Mouse (Mus musculus) hindbrain, embryonic 11.5 days (tissue): ENCODE measurements around the gene Tacc2. TPM values are rescaled to one million over a fixed set of nuclear protein-coding genes. Genes with fewer than 3 reads are reported as not detected.

Experiments
- ATAC-seq: fragments of 200-750 bp; cut with Nextera tagmentation; 2 replicates; pipeline ENCODE4 v1.8.0; 2017; ENCODE audit warnings: mild to moderate bottlenecking, moderate TSS enrichment, moderate library complexity; ENCODE audit not compliant: low FRiP score
- DNase-seq: peaks from one replicate; pipeline ENCODE4 v3.0.0-alpha.2; 2015; ENCODE audit warnings: low spot score
- H3K27ac ChIP-seq: fragments of 300-500 bp; sonication (generic); 2 replicates; pipeline ENCODE4 v1.5.1; 2014; ENCODE audit warnings: mild to moderate bottlenecking, low read depth, low read length
- H3K27me3 ChIP-seq: fragments of 300-500 bp; sonication (generic); 2 replicates; pipeline ENCODE4 v1.6.1; 2014; ENCODE audit warnings: mild to moderate bottlenecking, low read length, moderate library complexity, mixed read lengths; ENCODE audit not compliant: control insufficient read depth, insufficient read depth
- H3K36me3 ChIP-seq: fragments of 300-500 bp; sonication (generic); 2 replicates; pipeline ENCODE4 v1.6.1; 2014; ENCODE audit warnings: mild to moderate bottlenecking, low read length, moderate library complexity, mixed read lengths; ENCODE audit not compliant: control insufficient read depth, insufficient read depth
- H3K4me1 ChIP-seq: fragments of 300-500 bp; sonication (generic); replicated peaks from 2 replicates; pipeline ENCODE4 v1.6.1; 2014; ENCODE audit warnings: low read length, mixed read lengths; ENCODE audit not compliant: control insufficient read depth, insufficient read depth
- H3K4me2 ChIP-seq: fragments of 300-500 bp; sonication (generic); replicated peaks from 2 replicates; pipeline ENCODE4 v1.6.1; 2014; ENCODE audit warnings: mild to moderate bottlenecking, low read depth, low read length
- H3K4me3 ChIP-seq: fragments of 300-500 bp; sonication (generic); 2 replicates; pipeline ENCODE4 v1.5.1; 2014; ENCODE audit warnings: low read depth, low read length
- H3K9ac ChIP-seq: fragments of 300-500 bp; sonication (generic); 2 replicates; pipeline ENCODE4 v1.6.1; 2014; ENCODE audit warnings: low read depth, low read length
- H3K9me3 ChIP-seq: fragments of 300-500 bp; sonication (generic); 2 replicates; pipeline ENCODE4 v1.6.1; 2016; ENCODE audit warnings: low read length; ENCODE audit not compliant: control insufficient read depth
- WGBS: fragments of 180-500 bp; shearing (Covaris S2); extraction: QIAGEN DNeasy Blood & Tissue Kit; methylation state at CpG from one replicate; pipeline ENCODE4 v1.1.7; 2014; 5-methylcytosine and 5-hydroxymethylcytosine counted together
- polyA plus RNA-seq: library from polyadenylated mRNA; unstranded; fragments of >200 nt; fragmentation: Nextera tagmentation; extraction: Ambion mirVana; gene quantifications from 2 replicates; pipeline ENCODE4 v1.2.1, GENCODE M21; 2014

The Tacc2 gene
- polyA plus RNA-seq, 1 experiment from 2014 or later = 46.8 TPM

GRCm38 (mm10) chr7:130713319-130713718 is 136.1 kb downstream of the Tacc2 start:
- DNase-seq = no peak
- Histone ChIP-seq H3K4me3 (no peak overlapping the region), H3K9ac (no peak overlapping the region), H3K36me3 (peaks cover 3% of the 10 kb centered on the region; the same call in 1 of the 2 replicates), H3K4me1 (peaks cover 2% of the 10 kb centered on the region; the same call in 1 of the 2 replicates), H3K27me3 (no peaks in the 10 kb centered on the region), H3K27ac (no peak overlapping the region), H3K4me2 (no peak overlapping the region), H3K9me3 (no peaks in the 10 kb centered on the region)
- 72% methylated on average over 6 of the region's 6 CpGs for WGBS
- no peak for ATAC-seq

GRCm38 (mm10) chr7:130715467-130715866 is 138.2 kb downstream of the Tacc2 start:
- Histone ChIP-seq H3K4me1 (0 out of 2 replicates have a peak, but pooled peaks cover 3% of the 10 kb centered on the region), H3K27me3 (no peaks in the 10 kb centered on the region), H3K9me3 (no peaks in the 10 kb centered on the region), H3K27ac (no peak overlapping the region), H3K36me3 (peaks cover 3% of the 10 kb centered on the region; the same call in 1 of the 2 replicates), H3K9ac (no peak overlapping the region), H3K4me2 (no peak overlapping the region), H3K4me3 (no peak overlapping the region)
- ATAC-seq = no peak
- WGBS = 93% methylated on average over 3 of the region's 3 CpGs
- no peak for DNase-seq

- Histone ChIP-seq H3K36me3 (peaks cover 3% of the 10 kb centered on the region; the same call in 1 of the 2 replicates), H3K27ac (no peak overlapping the region), H3K9me3 (no peaks in the 10 kb centered on the region), H3K27me3 (no peaks in the 10 kb centered on the region), H3K9ac (no peak overlapping the region), H3K4me1 (0 out of 2 replicates have a peak, but pooled peaks cover 3% of the 10 kb centered on the region), H3K4me2 (no peak overlapping the region), H3K4me3 (no peak overlapping the region)
- ATAC-seq = no peak
- DNase-seq = no peak
- 85% methylated on average over 4 of the region's 4 CpGs for WGBS
Measured at GRCm38 (mm10) chr7:130716341-130716740, 139.1 kb downstream of the Tacc2 start.

GRCm38 (mm10) chr7:130716989-130717388 is 139.8 kb downstream of the Tacc2 start:
- DNase-seq (no peak), ATAC-seq (no peak)
- 0 out of 2 replicates have a peak, but pooled peaks cover 3% of the 10 kb centered on the region for H3K4me1 ChIP-seq
- H3K27me3 ChIP-seq = no peaks in the 10 kb centered on the region
- no peaks in the 10 kb centered on the region for H3K9me3 ChIP-seq
- H3K4me2 ChIP-seq = no peak overlapping the region
- H3K36me3 ChIP-seq = peaks cover 3% of the 10 kb centered on the region; the same call in 1 of the 2 replicates
- WGBS = over 99% methylated on average over 6 of the region's 6 CpGs
- no peak overlapping the region for H3K4me3 ChIP-seq
- H3K27ac ChIP-seq = no peak overlapping the region
- no peak overlapping the region for H3K9ac ChIP-seq

GRCm38 (mm10) chr7:130719931-130720598 is 142.8 kb downstream of the Tacc2 start:
- H3K4me3 ChIP-seq = no peak overlapping the region
- peaks cover 3% of the 10 kb centered on the region; the same call in 1 of the 2 replicates for H3K36me3 ChIP-seq
- no peak overlapping the region; the same call in 1 of the 2 replicates for H3K4me2 ChIP-seq

GRCm38 (mm10) chr7:130720646-130721335 is 143.6 kb downstream of the Tacc2 start:
- DNase-seq (no peak), ATAC-seq (no peak)
- WGBS = 65% methylated on average over 9 of the region's 9 CpGs
- H3K4me2 ChIP-seq = no peak overlapping the region
- H3K36me3 ChIP-seq = peaks cover 3% of the 10 kb centered on the region; the same call in 1 of the 2 replicates
- no peak overlapping the region for H3K27ac ChIP-seq
- no peak overlapping the region for H3K9ac ChIP-seq
- no peaks in the 10 kb centered on the region for H3K27me3 ChIP-seq
- H3K9me3 ChIP-seq = no peaks in the 10 kb centered on the region
- H3K4me1 ChIP-seq = 0 out of 2 replicates have a peak, but pooled peaks cover 3% of the 10 kb centered on the region
- H3K4me3 ChIP-seq = no peak overlapping the region

More at GRCm38 (mm10) chr7:130719931-130720598, 142.8 kb downstream of the Tacc2 start:
- no peak for DNase-seq
- WGBS = 14% methylated on average over 16 of the region's 16 CpGs
- ATAC-seq = no peak
- no peaks in the 10 kb centered on the region for H3K9me3 ChIP-seq
- H3K9ac ChIP-seq = no peak overlapping the region; the same call in 1 of the 2 replicates
- 0 out of 2 replicates have a peak, but pooled peaks cover 3% of the 10 kb centered on the region for H3K4me1 ChIP-seq
- peak overlapping the region; percentile 39 for H3K27ac ChIP-seq
- H3K27me3 ChIP-seq = no peaks in the 10 kb centered on the region

GRCm38 (mm10) chr7:130726185-130726584 is 148.9 kb downstream of the Tacc2 start:
- Histone ChIP-seq H3K4me1 (no peaks in the 10 kb centered on the region), H3K9ac (no peak overlapping the region), H3K4me3 (no peak overlapping the region), H3K27ac (no peak overlapping the region), H3K9me3 (no peaks in the 10 kb centered on the region), H3K27me3 (no peaks in the 10 kb centered on the region), H3K36me3 (0 out of 2 replicates have a peak, but pooled peaks cover 3% of the 10 kb centered on the region), H3K4me2 (no peak overlapping the region)
- WGBS = 78% methylated on average over 3 of the region's 3 CpGs
- DNase-seq (no peak), ATAC-seq (no peak)

- Histone ChIP-seq H3K27ac (no peak overlapping the region), H3K4me1 (no peaks in the 10 kb centered on the region), H3K9ac (no peak overlapping the region), H3K4me2 (no peak overlapping the region), H3K9me3 (no peaks in the 10 kb centered on the region), H3K4me3 (no peak overlapping the region), H3K27me3 (no peaks in the 10 kb centered on the region), H3K36me3 (0 out of 2 replicates have a peak, but pooled peaks cover 3% of the 10 kb centered on the region)
- ATAC-seq = no peak
- DNase-seq = no peak
- 71% methylated on average over 8 of the region's 8 CpGs for whole genome bisulfite sequencing
Measured at GRCm38 (mm10) chr7:130726724-130727422, 149.6 kb downstream of the Tacc2 start.
